ENCODE assay signal across 24 mouse cellular contexts in genomic region chr16:49505271-49505670, GRCm38 (mm10).
DNase-seq lines count a peak whose midpoint lies in the region; ATAC-seq lines count a peak whose summit lies in the region.
"Had no signal": no experiment of that assay in that cellular context is flagged by ENCODE, and none has a peak within 500 bp of the region (broad histone marks: within the 10 kb centered on the region; RNA-seq: fewer than 3 reads in every experiment).

No protein-coding gene starts in this region.

- 0 out of 2 replicates have a peak, but pooled peaks have one; percentile 23 for ATAC-seq in liver, embryonic 13.5 days (ENCODE audit: low read depth)
- ATAC-seq in forebrain, embryonic 16.5 days = no peak
- ATAC-seq: forebrain, postnatal 0 days; intestine, postnatal 0 days had no signal

- DNase-seq in kidney, adult 11 months = peak; percentile 16
- DNase-seq in kidney, postnatal 25 days = no peak
- no peak for DNase-seq in liver, embryonic 13.5 days
- DNase-seq in liver = no peak
- DNase-seq in lung, postnatal 10 days = peak; percentile 57
- DNase-seq in thymus, adult 18-20 months = no peak
- DNase-seq: adrenal gland, postnatal 14 days; cerebellum, adult 9-10 months; forebrain, postnatal 0 days; gastrocnemius, postnatal 25 days; heart, adult 2 months; heart, postnatal 14 days; right cerebral cortex, postnatal 14 days had no signal

- no peak overlapping the region for H3K9ac ChIP-seq in liver, embryonic 13.5 days
- no peak overlapping the region for H3K9ac ChIP-seq in forebrain, embryonic 16.5 days (replicated peaks; ENCODE audit: low read depth, low read length)
- H3K9ac ChIP-seq: forebrain, postnatal 0 days; heart, embryonic 13.5 days; hindbrain, embryonic 12.5 days; lung, embryonic 15.5 days; midbrain, embryonic 13.5 days had no signal

- no peaks in the 10 kb centered on the region for H3K9me3 ChIP-seq in liver, embryonic 13.5 days (replicated peaks)
- H3K9me3 ChIP-seq in forebrain, embryonic 16.5 days (ENCODE audit: control insufficient read depth, low read length) = no peaks in the 10 kb centered on the region
- H3K9me3 ChIP-seq: forebrain, embryonic 10.5 days; G1E; heart, embryonic 13.5 days; hindbrain, embryonic 12.5 days; lung, embryonic 15.5 days; megakaryocyte, embryonic 14.5 days; midbrain, embryonic 13.5 days had no signal

- H3K36me3 ChIP-seq in liver, embryonic 13.5 days = no peaks in the 10 kb centered on the region
- no peaks in the 10 kb centered on the region for H3K36me3 ChIP-seq in forebrain, embryonic 16.5 days (ENCODE audit: control insufficient read depth, insufficient read depth)
- H3K36me3 ChIP-seq: forebrain, embryonic 10.5 days; G1E; heart, embryonic 13.5 days; hindbrain, embryonic 12.5 days; lung, embryonic 15.5 days; midbrain, embryonic 13.5 days had no signal

- 60% methylated on average over 9 of the region's 9 CpGs for WGBS in liver, embryonic 13.5 days (ENCODE audit: insufficient replicate concordance)
- WGBS in forebrain, embryonic 16.5 days = 89% methylated on average over 9 of the region's 9 CpGs

- no peaks in the 10 kb centered on the region for H3K4me1 ChIP-seq in liver, embryonic 13.5 days (replicated peaks)
- no peaks in the 10 kb centered on the region; the same call in 1 of the 2 replicates for H3K4me1 ChIP-seq in forebrain, embryonic 16.5 days (replicated peaks; ENCODE audit: control insufficient read depth, insufficient read depth, low read length)
- H3K4me1 ChIP-seq: forebrain, embryonic 10.5 days; lung, embryonic 15.5 days had no signal

- H3K27ac ChIP-seq in liver, embryonic 13.5 days = no peak overlapping the region
- no peak overlapping the region for H3K27ac ChIP-seq in forebrain, embryonic 16.5 days (ENCODE audit: low read length)
- H3K27ac ChIP-seq: forebrain, embryonic 10.5 days; heart, adult 2 months; heart, embryonic 13.5 days; hindbrain, embryonic 12.5 days; lung, embryonic 15.5 days; midbrain, embryonic 13.5 days had no signal

- H3K4me3 ChIP-seq in liver, embryonic 13.5 days (replicated peaks) = no peak overlapping the region
- H3K4me3 ChIP-seq in forebrain, embryonic 16.5 days (replicated peaks; ENCODE audit: low read length) = no peak overlapping the region
- H3K4me3 ChIP-seq: forebrain, embryonic 10.5 days; heart, adult 2 months; heart, embryonic 13.5 days; hindbrain, embryonic 12.5 days; left cerebral cortex, adult 2 months; lung, embryonic 15.5 days; megakaryocyte, embryonic 14.5 days; midbrain, embryonic 13.5 days had no signal

- no peak overlapping the region for H3K4me2 ChIP-seq in liver, embryonic 13.5 days
- no peak overlapping the region for H3K4me2 ChIP-seq in forebrain, embryonic 16.5 days (ENCODE audit: low read length)
- H3K4me2 ChIP-seq: heart, embryonic 13.5 days; hindbrain, embryonic 12.5 days; lung, embryonic 15.5 days; midbrain, embryonic 13.5 days had no signal

- H3K27me3 ChIP-seq in liver, embryonic 13.5 days = no peaks in the 10 kb centered on the region
- no peaks in the 10 kb centered on the region for H3K27me3 ChIP-seq in forebrain, embryonic 16.5 days (replicated peaks; ENCODE audit: control insufficient read depth, insufficient read depth, low read length)
- H3K27me3 ChIP-seq: CH12.LX; heart, embryonic 13.5 days; hindbrain, embryonic 12.5 days; lung, embryonic 15.5 days; megakaryocyte, embryonic 14.5 days; midbrain, embryonic 13.5 days had no signal

Comparison
In these comparisons a context has a peak if more than half of its experiments do, and no peak if none do; other contexts are left out.
1. DNase-seq: peak in kidney, adult 11 months (single experiment) and lung, postnatal 10 days (single experiment); none in kidney, postnatal 25 days (0 of 2), liver, embryonic 13.5 days (single experiment), liver (single experiment) and thymus, adult 18-20 months (0 of 2).